Mouse (Mus musculus): ENCODE measurements at regions not wholly inside any gene's neighbourhood (a gene's known extent, or its start where the extent isn't known, plus 50 kb on each side); places are given as distances from the start of the nearest gene placed in this dataset.

GRCm38 (mm10) chr17:84101652-84102051, 86.1 kb downstream of the Zfp36l2 start:
- TF ChIP-seq CTCF (IDR thresholded peaks at IDR 0.05; ENCODE audit: extremely low read depth, insufficient read length, insufficient replicate concordance, low read depth, low read length) (no peak), POLR2A (IDR thresholded peaks at IDR 0.05; ENCODE audit: low read depth, low read length) (no peak)

Measured in small intestine, adult 2 months (tissue).